Mouse (Mus musculus) intestine, embryonic 15.5 days (tissue): ENCODE results near the gene Ifitm7. TPM values are rescaled to one million over a fixed set of nuclear protein-coding genes. Genes with fewer than 3 reads are reported as not detected.
A peak's percentile ranks its signal among the peaks of the same experiment; 100 is the strongest.

Source experiments
- ATAC-seq: fragments of 200-750 bp; cut with Nextera tagmentation; 2 replicates; pipeline ENCODE4 v1.8.0; 2017; ENCODE audit warnings: moderate TSS enrichment, moderate library complexity
- H3K27ac ChIP-seq: fragments of 300-500 bp; sonication (generic); 2 replicates; pipeline ENCODE4 v1.5.1; 2015; ENCODE audit warnings: mild to moderate bottlenecking, inconsistent platforms
- H3K27me3 ChIP-seq: fragments of 300-500 bp; sonication (generic); replicated peaks from 2 replicates; pipeline ENCODE4 v1.6.1; 2015; ENCODE audit warnings: inconsistent platforms
- H3K36me3 ChIP-seq: fragments of 300-500 bp; sonication (generic); 2 replicates; pipeline ENCODE4 v1.6.1; 2015; ENCODE audit warnings: inconsistent platforms
- H3K4me1 ChIP-seq: fragments of 300-500 bp; sonication (generic); replicated peaks from 2 replicates; pipeline ENCODE4 v1.6.1; 2015; ENCODE audit warnings: inconsistent platforms
- H3K4me2 ChIP-seq: fragments of 300-500 bp; sonication (generic); replicated peaks from 2 replicates; pipeline ENCODE4 v1.6.1; 2015; ENCODE audit warnings: mild to moderate bottlenecking, inconsistent platforms
- H3K4me3 ChIP-seq: fragments of 300-500 bp; sonication (generic); replicated peaks from 2 replicates; pipeline ENCODE4 v1.5.1; 2015; ENCODE audit warnings: inconsistent platforms
- H3K9ac ChIP-seq: fragments of 300-500 bp; sonication (generic); 2 replicates; pipeline ENCODE4 v1.6.1; 2015; ENCODE audit warnings: inconsistent platforms
- H3K9me3 ChIP-seq: fragments of 300-500 bp; sonication (generic); 2 replicates; pipeline ENCODE4 v1.6.1; 2016; ENCODE audit warnings: inconsistent platforms
- WGBS: fragments of 180-500 bp; shearing (Covaris S2); methylation state at CpG from one replicate; pipeline ENCODE4 v1.1.7; 2015; 5-methylcytosine and 5-hydroxymethylcytosine counted together
- polyA plus RNA-seq: library from polyadenylated mRNA; unstranded; fragments of >200 nt; fragmentation: Nextera tagmentation; extraction: Ambion mirVana; gene quantifications from 2 replicates; pipeline ENCODE4 v1.2.1, GENCODE M21; 2015

The Ifitm7 gene
- polyA plus RNA-seq, 1 experiment from 2014 or later: not detected

DNA sequence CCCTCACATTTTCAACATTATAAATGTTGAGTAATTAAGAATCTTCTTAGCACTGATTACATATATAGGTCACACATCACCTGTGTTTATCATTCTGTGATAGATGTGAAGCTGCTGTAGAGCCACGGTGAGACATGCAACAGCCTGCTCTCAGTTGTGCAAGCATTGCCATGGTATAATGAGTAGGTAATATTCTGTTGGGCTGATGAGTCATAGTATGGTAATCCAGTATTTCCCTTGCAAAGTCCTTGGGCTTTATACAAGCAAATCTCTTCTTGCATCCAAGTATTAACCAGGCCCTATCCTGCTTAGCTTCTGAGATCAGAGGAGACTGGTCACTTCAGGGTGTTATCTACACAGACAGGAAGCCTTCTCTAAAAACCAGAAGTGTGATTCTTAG lies 17.6 kb downstream of the Ifitm7 start:
- no peak overlapping the region for H3K4me2 ChIP-seq
- H3K4me3 ChIP-seq: no peak overlapping the region
- WGBS: 60% methylated on average over 1 of the region's 1 CpGs
- no peaks in the 10 kb centered on the region for H3K27me3 ChIP-seq
- H3K4me1 ChIP-seq: no peaks in the 10 kb centered on the region
- no peaks in the 10 kb centered on the region for H3K9me3 ChIP-seq
- no peaks in the 10 kb centered on the region for H3K36me3 ChIP-seq
- no peak for ATAC-seq
- H3K27ac ChIP-seq: no peak overlapping the region
- no peak overlapping the region for H3K9ac ChIP-seq

DNA sequence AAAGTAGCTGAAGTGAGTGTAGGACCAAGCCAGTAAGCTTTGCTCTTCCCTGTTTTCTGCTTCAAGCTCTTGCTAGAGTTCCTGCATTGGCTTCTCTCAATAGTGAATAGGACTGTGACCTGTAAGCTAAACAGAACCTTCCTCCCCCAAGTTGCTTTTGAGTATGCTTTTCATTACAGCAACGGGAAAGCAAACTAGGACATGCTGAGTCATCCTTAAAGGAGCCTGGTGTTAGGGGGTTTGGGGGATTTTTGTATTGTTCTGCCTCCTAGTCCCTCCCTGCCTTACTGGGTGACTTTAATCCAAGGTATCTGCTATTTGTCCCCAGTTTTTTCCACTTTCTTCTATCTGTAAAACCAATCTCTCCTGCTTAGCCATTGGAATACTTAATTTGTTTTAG lies 24.6 kb downstream of the Ifitm7 start:
- Histone ChIP-seq H3K27ac (no peak overlapping the region), H3K4me3 (no peak overlapping the region), H3K4me1 (no peaks in the 10 kb centered on the region), H3K9ac (no peak overlapping the region), H3K9me3 (no peaks in the 10 kb centered on the region), H3K27me3 (no peaks in the 10 kb centered on the region), H3K4me2 (no peak overlapping the region), H3K36me3 (no peaks in the 10 kb centered on the region)
- WGBS: 10% methylated on average over 1 of the region's 1 CpGs
- ATAC-seq: no peak

DNA sequence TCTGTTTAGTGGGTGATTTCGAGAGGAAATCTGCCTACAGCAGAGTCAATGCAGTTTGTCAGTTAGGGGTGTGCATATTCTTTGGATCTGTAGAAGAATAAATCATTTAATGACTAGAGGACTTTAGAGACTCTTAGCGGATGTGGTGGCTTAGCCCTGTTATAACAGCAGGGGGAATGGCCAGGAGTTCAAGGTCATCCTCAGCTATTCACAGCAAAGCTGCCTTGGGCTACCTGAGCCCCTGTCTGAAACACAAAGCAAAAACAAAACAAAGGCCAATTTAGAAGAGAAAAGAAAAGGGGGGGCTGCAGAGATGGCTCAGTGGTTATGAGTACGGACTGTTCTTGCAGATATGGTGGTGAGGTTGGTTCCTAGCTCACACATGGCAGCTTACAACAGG lies 35.4 kb downstream of the Ifitm7 start:
- Histone ChIP-seq H3K4me2 (no peak overlapping the region), H3K9me3 (no peaks in the 10 kb centered on the region), H3K27me3 (no peaks in the 10 kb centered on the region), H3K27ac (no peak overlapping the region), H3K9ac (no peak overlapping the region), H3K4me3 (no peak overlapping the region), H3K4me1 (no peaks in the 10 kb centered on the region), H3K36me3 (no peaks in the 10 kb centered on the region)
- ATAC-seq: no peak
- whole genome bisulfite sequencing: 70% methylated on average over 3 of the region's 3 CpGs

DNA sequence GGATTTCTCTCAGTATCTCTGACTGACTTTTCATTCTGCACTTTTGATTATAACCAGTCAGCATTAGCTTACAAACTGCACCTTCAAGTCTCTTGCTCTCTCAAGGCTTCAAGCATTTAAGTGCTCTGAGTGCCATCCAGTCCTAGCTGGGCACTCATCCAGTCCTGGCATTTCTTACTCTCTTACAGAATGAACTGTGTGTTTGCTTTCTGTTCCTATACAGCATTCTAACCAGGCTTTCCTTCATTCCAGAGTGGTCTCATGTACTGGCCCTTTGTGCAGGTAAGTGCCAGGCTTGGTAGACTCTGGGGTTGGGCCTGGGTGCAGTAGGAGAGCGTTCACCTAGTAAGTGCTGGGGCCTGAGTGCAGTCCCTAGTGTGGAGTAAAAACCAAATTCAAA lies 40.4 kb downstream of the Ifitm7 start:
- no peaks in the 10 kb centered on the region for H3K4me1 ChIP-seq
- H3K36me3 ChIP-seq: no peaks in the 10 kb centered on the region
- WGBS: 85% methylated on average over 1 of the region's 1 CpGs
- ATAC-seq: no peak
- H3K27me3 ChIP-seq: no peaks in the 10 kb centered on the region
- no peaks in the 10 kb centered on the region for H3K9me3 ChIP-seq
- no peak overlapping the region for H3K9ac ChIP-seq
- H3K4me3 ChIP-seq: no peak overlapping the region
- H3K27ac ChIP-seq: no peak overlapping the region
- H3K4me2 ChIP-seq: no peak overlapping the region

DNA sequence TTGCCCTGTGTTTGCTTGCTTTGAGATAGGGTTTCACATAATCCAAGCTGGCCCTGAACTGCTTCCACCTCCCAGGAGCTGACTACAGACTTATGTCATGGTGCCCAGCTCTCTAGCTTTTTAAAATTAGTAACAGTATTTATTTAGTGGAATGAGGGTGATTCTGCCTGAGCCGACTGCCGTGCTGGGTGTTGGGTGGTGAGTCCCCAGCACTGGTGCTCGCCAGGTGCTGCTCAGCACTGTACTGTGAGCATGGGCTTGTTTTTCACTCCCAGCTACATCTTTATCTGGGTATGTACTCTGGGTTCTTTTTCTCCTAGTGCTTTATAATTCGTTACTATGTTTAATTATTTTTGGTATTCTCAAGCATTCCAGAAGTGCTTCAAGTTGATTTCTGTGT lies 41.5 kb downstream of the Ifitm7 start:
- no peaks in the 10 kb centered on the region for H3K9me3 ChIP-seq
- 84% methylated on average over 4 of the region's 4 CpGs for WGBS
- no peak overlapping the region for H3K9ac ChIP-seq
- no peak overlapping the region for H3K4me3 ChIP-seq
- H3K4me2 ChIP-seq: no peak overlapping the region
- no peaks in the 10 kb centered on the region for H3K27me3 ChIP-seq
- H3K27ac ChIP-seq: no peak overlapping the region
- H3K4me1 ChIP-seq: 0 out of 2 replicates have a peak, but pooled peaks cover 5% of the 10 kb centered on the region
- ATAC-seq: no peak
- H3K36me3 ChIP-seq: no peaks in the 10 kb centered on the region

DNA sequence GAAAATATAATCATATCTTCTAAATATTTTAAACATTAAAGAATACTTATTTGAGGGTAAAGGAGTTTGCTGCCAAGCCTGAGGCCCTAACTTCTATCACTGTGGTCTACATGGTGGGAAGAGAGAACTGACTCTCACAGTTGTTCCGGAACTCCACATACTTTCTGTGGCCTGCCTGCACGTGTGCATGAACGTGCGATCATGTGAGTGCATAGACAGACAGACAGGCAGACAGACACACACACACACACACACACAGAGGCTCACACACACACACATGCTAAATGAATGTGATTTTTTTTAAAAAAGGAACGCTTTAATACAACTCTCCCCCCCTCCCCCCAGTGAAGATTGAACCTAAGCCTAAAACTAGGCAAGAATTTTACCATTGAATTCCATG lies 41.9 kb downstream of the Ifitm7 start:
- Histone ChIP-seq H3K9me3 (no peaks in the 10 kb centered on the region), H3K9ac (no peak overlapping the region), H3K27ac (no peak overlapping the region), H3K27me3 (no peaks in the 10 kb centered on the region), H3K4me3 (no peak overlapping the region), H3K4me1 (0 out of 2 replicates have a peak, but pooled peaks cover 5% of the 10 kb centered on the region), H3K4me2 (no peak overlapping the region), H3K36me3 (no peaks in the 10 kb centered on the region)
- ATAC-seq: no peak
- 74% methylated on average over 5 of the region's 5 CpGs for WGBS

DNA sequence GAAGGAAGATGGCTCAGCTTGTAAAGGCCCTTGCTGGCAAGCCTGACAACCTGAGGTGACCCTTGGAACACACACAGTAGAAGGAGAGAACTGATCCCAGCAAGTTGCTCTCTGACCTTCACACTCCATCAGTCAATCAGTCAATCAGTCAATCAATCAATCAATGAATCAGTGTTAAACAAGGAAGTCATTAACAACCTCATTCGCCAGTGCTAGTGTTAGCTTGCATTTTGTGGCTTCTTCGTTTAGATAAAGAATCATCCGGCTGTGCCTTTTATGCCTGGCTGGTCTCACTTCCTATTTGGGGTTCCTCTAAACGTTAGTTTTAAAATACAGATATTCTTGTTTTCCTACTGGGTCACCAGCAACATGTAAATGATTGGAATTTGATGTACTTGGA lies 42.5 kb downstream of the Ifitm7 start:
- no peaks in the 10 kb centered on the region for H3K27me3 ChIP-seq
- H3K36me3 ChIP-seq: no peaks in the 10 kb centered on the region
- no peak overlapping the region for H3K4me2 ChIP-seq
- H3K4me3 ChIP-seq: no peak overlapping the region
- no peak for ATAC-seq
- no peak overlapping the region for H3K27ac ChIP-seq
- H3K4me1 ChIP-seq: 0 out of 2 replicates have a peak, but pooled peaks cover 5% of the 10 kb centered on the region
- H3K9ac ChIP-seq: no peak overlapping the region
- H3K9me3 ChIP-seq: no peaks in the 10 kb centered on the region
- 44% methylated on average over 4 of the region's 4 CpGs for WGBS

DNA sequence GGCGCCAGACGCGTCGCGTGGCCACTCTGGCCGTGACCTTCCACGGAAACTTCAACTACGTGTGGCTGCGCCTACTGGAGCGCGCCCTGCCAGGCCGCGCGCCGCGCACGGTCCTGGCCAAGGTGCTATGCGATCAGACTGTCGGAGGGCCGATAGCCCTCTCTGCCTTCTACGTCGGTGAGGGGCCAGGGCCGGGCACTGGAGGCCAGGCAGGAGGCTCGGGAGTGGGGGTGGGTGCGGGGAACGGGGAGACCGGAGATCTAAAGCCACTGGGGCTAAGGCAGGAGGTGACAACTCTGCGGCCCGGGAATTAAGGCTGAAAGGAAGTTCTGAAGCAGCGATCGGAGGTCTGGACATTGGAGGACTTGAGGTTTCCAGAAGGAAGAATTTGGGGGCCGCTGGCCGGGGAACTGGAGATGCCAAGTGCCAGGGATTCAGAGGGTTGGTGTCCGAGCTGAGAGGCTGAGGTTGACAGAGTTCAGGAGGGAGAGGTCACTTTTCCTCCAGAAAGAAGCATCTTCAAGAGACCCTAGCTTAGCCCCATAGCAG lies 45.8 kb downstream of the Ifitm7 start:
- H3K27ac ChIP-seq: no peak overlapping the region
- H3K4me3 ChIP-seq: peak overlapping the region; percentile 58
- H3K27me3 ChIP-seq: no peaks in the 10 kb centered on the region
- peak overlapping the region; percentile 58 for H3K9ac ChIP-seq
- H3K9me3 ChIP-seq: no peaks in the 10 kb centered on the region
- 2% methylated on average over 34 of the region's 34 CpGs for WGBS
- H3K4me2 ChIP-seq: peak overlapping the region; percentile 94
- H3K36me3 ChIP-seq: no peaks in the 10 kb centered on the region
- peak; percentile 91 for ATAC-seq
- 0 out of 2 replicates have a peak, but pooled peaks cover 5% of the 10 kb centered on the region for H3K4me1 ChIP-seq

DNA sequence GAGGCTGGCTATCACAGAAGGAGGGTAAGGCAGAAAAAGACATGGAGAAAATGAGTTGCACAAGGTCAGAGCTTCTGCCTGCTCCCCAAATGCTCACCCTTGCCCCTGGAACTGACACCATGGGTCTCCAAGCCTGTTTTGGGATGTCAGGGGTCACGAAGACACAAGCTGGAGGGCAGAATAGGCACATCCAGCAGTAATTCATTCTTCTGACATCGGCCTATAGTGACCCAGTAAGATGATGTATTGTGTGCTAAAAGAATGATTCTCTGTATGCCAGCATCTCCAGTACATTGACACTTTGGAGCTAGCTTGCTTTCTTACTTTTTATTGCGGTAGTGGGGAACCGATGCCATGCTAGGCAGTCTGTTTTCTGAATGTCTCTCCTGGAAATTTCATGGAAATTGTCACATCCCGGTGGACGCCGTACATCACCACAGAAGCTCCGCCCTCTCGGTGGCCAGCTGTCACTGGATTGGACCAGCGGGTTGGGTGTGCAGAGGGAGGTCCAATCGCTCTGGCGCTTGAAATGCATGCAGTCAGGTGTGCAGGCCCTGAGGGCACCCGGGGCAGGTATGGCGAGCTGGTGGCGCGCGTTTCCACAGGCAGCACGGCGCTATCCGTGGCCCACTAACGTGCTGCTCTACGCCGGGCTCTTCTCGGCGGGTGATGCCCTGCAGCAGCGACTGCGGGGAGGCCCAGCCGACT lies 46.4 kb downstream of the Ifitm7 start:
- peak; percentile 99 for ATAC-seq
- 0 out of 2 replicates have a peak, but pooled peaks cover 5% of the 10 kb centered on the region for H3K4me1 ChIP-seq
- H3K27me3 ChIP-seq: no peaks in the 10 kb centered on the region
- no peaks in the 10 kb centered on the region for H3K36me3 ChIP-seq
- H3K9me3 ChIP-seq: no peaks in the 10 kb centered on the region
- 5% methylated on average over 28 of the region's 28 CpGs for WGBS
- H3K9ac ChIP-seq: peak overlapping the region; percentile 58
- H3K4me2 ChIP-seq: peak overlapping the region; percentile 94
- H3K4me3 ChIP-seq: peak overlapping the region; percentile 58
- H3K27ac ChIP-seq: no peak overlapping the region

Other genes starting within 250 kb of the Ifitm7 start
- 49.8 and 54.5 TPM in 2 replicates for gene Rrn3, start 206.2 kb downstream of the Ifitm7 start, polyA plus RNA-seq
- gene Ntan1, start 168.0 kb downstream of the Ifitm7 start, polyA plus RNA-seq: 147 and 152 TPM in 2 replicates
- 93.2 and 100.0 TPM in 2 replicates for gene Pdxdc1, start 83.8 kb downstream of the Ifitm7 start, polyA plus RNA-seq
- 10.8 and 17.0 TPM in 2 replicates for gene Mpv17l, start 83.7 kb downstream of the Ifitm7 start, polyA plus RNA-seq
- 2.1 TPM in 2 replicates for gene 2900011O08Rik, start 284 bp downstream of the Ifitm7 start, polyA plus RNA-seq
- 68.7 and 70.0 TPM in 2 replicates for gene Nde1, start 176.4 kb upstream of the Ifitm7 start, polyA plus RNA-seq
- gene Marf1, start 176.5 kb upstream of the Ifitm7 start, polyA plus RNA-seq: 12.7 and 13.7 TPM in 2 replicates